Mouse (Mus musculus) stomach, adult 2 months (tissue): ENCODE data around the gene Idi1. TPM values are rescaled to one million over a fixed set of nuclear protein-coding genes. Genes with fewer than 3 reads are reported as not detected.

ENCODE experiments used
- polyA plus RNA-seq: library from polyadenylated mRNA; depleted of rRNA; stranded (reverse); fragments of >200 nt; gene quantifications from 2 replicates; pipeline ENCODE4 v1.2.3, GENCODE M21; 2012; rRNA removed

The Idi1 gene
- polyA plus RNA-seq: 3.3 and 3.5 TPM in 2 replicates

DNA sequence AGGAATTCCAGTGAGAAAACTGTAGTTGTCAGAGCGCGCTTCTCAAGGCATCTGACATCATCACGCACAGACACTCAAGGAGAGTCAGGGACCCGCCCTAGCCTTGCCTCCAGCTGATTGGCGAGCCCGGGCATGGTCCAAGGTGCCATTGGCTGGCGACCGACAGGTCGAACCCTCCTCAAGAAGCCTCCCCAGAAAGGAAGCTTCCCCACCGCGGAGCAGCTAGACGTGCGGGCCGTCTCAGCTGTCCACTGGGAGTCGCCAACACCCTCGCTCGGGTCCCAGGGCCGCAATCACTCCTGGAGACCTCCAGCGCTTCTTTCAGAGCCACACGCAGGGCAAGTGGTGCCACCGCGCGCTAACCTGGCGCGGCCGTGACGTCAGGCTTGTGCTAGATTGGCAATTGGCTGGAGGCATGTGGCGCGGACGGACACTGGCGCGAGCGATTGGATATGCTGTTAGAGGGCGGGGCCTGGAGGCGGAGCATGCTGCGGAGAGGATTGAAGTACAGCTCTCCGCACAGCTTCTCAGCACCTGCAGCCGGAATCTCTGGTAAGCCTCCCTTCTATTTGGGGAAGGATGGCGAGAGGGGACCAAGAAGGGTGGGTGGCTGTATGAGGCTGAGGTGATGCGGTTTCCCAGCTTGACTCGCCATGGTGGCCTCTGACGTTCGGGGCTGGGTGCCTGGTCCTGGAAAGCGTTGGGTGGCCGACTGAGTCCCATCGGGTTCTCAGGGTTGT lies at the start of gene Idi1:
Gene Idi1, plus strand, starts transcription at position 57 of the 740 bp plus-strand sequence.

DNA sequence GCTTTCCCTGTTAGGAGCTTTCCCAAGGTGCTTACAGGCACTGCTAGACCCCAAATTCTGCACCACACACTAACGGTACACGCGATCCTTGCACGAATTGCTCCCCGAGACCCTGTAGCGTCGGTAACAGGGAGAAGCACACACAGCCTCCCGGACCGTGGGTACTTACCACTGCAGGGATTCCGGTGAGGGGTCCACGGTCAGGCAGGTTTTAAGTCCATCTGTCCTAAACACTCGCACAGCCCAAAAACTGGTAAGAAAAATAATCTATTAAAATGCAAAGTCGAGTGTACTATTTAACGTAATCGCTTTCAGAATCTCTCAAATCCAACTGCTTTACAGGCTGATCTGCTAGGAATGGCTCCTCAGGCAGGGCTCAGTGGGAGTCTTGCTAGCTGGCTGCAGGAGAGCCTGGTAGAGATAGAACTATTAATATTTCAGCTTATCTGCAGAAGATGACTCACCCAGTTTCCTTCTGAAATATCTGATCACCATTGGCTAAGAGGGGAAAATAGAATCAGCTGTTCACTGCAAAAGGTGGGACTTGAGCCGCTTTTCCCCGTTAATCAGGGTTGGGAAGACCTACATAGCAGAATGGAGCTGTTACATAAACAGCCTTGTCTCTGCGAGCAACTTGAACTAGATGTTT lies 13.9 kb upstream of the Idi1 start, which contains the start of gene Wdr37:
Gene Wdr37, minus strand, starts transcription at position 596 of the 649 bp plus-strand sequence.

Other genes starting within 250 kb of the Idi1 start
- 1.3 and 2.6 TPM in 2 replicates for gene Wdr37, start 13.6 kb upstream of the Idi1 start, polyA plus RNA-seq
- not detected in 2 replicates for gene Gm9745, start 62.7 kb downstream of the Idi1 start, polyA plus RNA-seq
- not detected in 2 replicates for gene Idi2, start 67.4 kb downstream of the Idi1 start, polyA plus RNA-seq
- gene Gtpbp4, start 110.6 kb downstream of the Idi1 start, polyA plus RNA-seq: 0.60 and 1.4 TPM in 2 replicates
- gene Larp4b, start 208.4 kb downstream of the Idi1 start, polyA plus RNA-seq: 9.1 and 9.3 TPM in 2 replicates